Mouse (Mus musculus) cerebellum, postnatal 14 days (tissue): ENCODE data around the gene Ckm.

Source experiments
- DNase-seq, 2 experiments: peaks; one replicate each; pipeline ENCODE4 v3.0.0; 2021; ENCODE audit warnings: mixed read lengths in 2 of 2

Ckm gene

DNA sequence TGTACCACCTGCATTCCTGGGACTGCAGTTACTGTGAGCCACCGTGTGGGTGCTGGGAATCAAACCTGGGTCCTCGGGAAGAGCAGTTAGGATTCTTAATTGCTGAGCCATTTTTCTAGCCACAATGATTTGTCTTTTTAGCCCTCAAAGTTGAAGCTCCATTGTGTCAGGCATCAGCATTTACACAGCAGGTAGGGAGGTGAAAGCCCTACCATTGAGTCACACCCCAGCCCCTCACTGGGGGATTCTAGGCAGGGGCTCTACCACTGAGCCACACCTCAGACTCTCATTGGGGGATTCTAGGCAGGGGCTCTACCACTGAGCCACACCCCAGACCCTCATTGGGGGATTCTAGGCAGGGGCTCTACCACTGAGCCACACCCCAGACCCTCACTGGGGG is 31.7 kb downstream of the Ckm start:
- no peak for DNase-seq

- DNase-seq = no peak
Observed at GRCm38 (mm10) chr7:19437048-19437447, 32.5 kb downstream of the Ckm start.

DNA sequence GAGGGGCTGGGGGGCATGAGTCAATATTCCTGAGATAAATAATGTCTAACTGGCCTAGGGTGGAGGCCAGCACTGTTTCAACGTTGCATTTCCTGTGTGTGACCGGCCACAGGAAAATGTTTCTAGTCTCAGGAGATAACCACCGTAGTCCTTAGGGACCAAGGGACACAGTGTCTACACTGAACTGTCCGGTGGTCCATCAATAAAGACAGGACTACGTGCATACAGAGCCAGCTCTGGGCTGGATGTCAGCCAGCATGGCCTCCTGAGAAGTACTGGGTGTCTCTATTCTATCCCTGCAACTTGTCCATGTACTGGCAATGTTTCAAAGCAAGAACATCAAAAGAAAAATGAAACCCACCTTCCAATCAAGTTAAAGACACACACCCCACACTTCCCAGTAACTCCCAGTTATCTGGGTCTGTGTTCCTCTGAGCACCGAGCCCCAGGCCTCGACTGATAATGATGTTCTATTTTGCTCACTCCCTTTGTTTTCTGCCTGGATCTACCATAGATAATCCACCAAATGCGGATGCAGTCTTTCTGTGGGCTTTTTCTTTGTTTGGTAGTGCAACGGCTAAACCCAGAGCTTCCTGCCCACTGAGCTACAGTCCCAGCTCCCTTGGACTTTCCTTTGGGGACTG is 37.0 kb downstream of the Ckm start:
- no peak for DNase-seq

DNA sequence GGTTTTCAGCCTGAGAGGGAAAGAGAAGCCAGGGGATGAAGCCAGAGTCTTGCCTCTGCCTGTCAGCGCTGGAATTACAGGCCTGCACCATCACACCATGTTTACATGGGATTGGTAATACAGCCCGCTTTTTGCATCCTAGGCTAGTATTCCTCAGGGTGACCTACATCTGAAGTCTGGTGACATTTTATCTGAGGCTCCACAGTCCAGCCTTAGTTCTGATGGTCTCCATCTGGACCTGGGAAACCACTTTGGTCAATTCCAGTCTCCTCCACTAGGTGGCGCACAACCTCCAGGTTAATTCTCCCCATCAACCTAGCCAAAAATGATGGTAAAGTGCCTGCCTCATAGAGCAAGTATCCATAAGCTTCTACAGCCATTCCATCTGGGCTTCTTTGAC is 38.8 kb downstream of the Ckm start:
- peak; percentile 97 to 99 for DNase-seq

- no peak for DNase-seq
Observed at GRCm38 (mm10) chr7:19444801-19445200, 40.2 kb downstream of the Ckm start.

- peak; percentile 84 to 85 for DNase-seq
Observed at GRCm38 (mm10) chr7:19447689-19448088, 43.1 kb downstream of the Ckm start.

GRCm38 (mm10) chr7:19449165-19449564 is 44.6 kb downstream of the Ckm start:
- DNase-seq = peak; percentile 69 to 71

DNA sequence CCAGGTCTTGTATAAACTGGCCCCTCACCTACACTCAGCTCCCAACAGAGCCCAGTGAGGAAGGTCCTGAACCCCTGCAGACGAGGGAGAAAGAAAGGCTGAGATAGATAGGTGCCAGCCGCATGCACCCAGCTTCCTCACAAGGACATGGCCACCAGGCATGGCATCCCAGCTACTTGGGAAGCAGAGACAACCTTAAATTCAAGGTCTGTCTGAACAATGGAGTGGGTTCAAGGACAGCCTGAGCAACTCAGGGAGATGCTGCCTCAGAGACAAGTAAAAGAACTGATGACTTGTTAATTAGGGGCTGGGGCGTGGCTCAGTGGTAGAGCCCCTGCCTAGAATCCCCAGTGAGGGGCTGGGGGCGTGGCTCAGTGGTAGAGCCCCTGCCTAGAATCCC is 50.6 kb downstream of the Ckm start:
- DNase-seq = no peak

DNA sequence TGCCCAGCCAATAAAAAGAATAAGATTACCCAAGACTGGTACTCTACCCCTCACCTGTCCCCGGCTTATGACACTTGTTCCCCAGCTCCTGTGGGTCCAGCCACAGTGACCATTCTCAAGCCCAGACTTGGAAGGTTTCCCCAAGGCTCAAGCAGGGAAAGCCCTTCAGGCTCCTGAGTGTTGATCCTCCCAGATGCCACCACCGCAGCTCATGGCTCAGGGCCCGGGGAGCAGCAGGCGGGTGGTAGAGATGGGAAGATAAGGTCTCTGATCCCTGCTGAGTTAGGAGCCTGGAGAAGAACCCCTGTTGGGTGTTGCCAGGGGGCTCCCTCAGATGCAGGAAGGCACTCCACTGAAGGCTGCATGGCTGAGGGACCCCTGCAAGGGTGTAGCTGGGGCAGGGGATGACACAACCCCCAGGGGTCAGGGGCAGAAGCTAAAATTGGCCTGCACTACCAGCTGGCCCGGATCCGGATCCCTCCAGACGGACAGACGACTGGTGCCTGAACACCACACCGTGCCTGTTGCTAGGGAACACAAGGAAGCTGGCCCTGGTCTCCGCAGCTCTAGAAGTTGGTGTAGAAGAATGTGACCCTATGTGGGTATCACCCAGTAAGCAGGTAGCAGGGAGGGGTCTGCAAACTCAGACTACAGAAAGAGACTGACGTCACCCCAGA is 51.4 kb downstream of the Ckm start:
- peak; percentile 61 to 64 for DNase-seq

DNA sequence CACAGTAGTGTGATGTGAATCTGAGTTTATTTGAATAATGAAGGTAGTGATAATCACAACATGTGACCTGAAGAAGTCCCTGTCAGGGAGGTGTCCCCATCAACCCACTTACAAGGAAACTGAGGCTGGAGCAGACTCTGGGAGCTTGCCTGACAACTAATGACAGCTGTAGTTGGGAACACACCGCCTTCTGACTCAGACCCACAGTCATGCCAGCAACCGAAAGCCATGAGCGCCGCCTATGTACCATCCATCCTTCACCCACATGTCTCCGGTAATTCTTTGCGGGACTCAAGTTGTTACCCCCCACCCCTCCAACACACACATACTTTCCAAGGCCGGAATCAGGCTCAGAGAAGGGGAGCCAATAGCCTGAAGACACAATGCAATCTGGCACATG is 52.1 kb downstream of the Ckm start:
- DNase-seq = no peak

- DNase-seq = no peak
Observed at GRCm38 (mm10) chr7:19457414-19458071, 53.0 kb downstream of the Ckm start.

GRCm38 (mm10) chr7:19458072-19458486 is 53.5 kb downstream of the Ckm start:
- DNase-seq = peak; percentile 70 to 86

DNA sequence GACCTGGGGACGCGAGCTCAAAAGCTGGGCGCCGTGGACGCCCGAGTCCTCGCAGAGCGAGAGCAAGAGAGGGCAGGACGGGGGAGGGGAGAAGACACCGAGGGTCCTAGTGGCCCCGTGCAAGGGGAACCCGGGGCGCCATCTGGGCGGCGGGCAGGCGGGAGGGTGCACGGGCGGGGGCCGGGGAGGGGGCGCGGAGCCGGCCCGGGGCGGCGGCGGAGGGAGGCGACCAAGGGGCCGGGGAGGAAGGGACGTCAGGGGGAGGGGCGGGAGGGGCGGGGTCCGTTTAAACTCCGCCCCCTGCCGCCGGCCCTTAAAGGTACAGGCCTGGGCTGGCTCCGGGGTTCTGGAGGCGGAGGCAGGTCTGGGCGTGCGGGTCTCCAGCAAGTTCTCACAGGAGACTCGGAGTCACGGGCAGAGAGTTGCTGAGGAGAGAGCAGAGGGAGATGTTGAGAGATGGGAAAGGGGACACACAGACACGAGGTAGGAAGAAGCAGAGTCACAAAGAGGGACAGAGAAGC is 54.1 kb downstream of the Ckm start, which contains the start of gene Mark4:
Gene Mark4 (minus strand): TSS at position 231 of the 521 bp plus-strand sequence.
- peak; percentile 85 to 86 for DNase-seq

- DNase-seq = no peak
Observed at GRCm38 (mm10) chr7:19459144-19459870, 54.7 kb downstream of the Ckm start.

- no peak for DNase-seq
Observed at GRCm38 (mm10) chr7:19460500-19460899, 55.9 kb downstream of the Ckm start.

DNA sequence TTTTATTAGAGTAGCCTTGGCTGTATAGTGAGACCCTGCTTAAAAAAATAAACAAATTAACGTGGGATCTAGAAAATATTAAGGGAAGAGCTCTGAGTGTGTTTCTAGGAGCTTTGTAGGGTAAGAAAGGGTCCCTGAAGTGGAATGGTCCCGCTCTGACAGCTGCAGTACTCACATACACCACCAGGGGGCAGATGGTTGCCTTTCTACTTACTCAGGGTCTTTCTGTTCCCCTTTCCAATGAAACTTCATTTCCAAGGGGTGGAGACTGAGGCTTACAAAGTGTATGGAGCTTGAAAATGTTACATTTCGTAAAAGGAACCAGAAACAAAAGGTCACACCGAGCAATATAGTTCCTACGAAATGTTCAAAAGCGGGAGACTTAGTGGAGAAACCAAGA is 56.9 kb downstream of the Ckm start:
- DNase-seq = peak; percentile 87 to 91

DNA sequence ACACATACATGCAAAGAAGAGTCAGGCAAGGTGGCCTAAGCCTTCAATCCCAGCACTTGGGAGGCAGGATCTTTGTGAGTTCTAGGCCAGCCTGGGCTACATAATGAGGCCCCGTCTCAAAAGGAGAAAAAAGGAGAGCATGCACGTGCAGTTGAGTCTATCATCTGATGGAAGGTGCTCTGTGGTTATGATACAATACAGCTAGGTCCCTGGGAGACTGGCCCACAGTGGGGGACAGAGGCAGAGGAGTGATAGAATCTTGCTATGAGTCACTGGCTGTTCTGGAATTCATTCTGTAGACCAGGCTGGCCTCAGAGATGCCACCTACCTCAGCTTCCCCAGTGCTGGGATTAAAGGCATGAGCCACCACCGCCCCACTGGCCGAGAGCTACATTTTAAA is 57.9 kb downstream of the Ckm start:
- no peak for DNase-seq

DNA sequence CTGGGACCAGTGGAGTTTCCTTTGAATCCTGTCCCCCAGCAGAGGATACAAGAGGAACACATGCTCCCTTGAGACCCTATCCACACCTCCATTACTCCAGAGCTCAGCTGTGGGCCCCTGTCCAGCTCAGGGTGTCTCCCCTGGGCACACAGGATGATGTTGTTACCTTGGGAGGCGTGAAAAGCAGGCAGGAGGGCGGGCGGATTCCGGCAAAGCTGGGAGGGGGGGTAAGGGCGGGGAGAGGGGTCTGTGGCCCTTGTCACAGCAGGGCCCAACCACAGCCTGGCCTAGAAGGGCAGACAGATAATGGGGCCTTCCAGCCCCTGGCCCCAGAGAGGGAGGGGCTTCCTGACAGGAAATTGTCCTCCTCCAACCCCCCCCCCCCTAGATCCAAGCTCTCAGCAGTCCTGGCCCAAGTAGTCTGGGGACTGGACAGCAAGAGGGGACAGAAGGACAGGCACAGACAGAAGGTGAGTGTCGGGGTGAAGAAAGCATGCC is 58.4 kb downstream of the Ckm start, which contains the start of gene Exoc3l2:
Gene Exoc3l2 (plus strand): TSS at position 448 of the 498 bp plus-strand sequence.
- DNase-seq = no peak

DNA sequence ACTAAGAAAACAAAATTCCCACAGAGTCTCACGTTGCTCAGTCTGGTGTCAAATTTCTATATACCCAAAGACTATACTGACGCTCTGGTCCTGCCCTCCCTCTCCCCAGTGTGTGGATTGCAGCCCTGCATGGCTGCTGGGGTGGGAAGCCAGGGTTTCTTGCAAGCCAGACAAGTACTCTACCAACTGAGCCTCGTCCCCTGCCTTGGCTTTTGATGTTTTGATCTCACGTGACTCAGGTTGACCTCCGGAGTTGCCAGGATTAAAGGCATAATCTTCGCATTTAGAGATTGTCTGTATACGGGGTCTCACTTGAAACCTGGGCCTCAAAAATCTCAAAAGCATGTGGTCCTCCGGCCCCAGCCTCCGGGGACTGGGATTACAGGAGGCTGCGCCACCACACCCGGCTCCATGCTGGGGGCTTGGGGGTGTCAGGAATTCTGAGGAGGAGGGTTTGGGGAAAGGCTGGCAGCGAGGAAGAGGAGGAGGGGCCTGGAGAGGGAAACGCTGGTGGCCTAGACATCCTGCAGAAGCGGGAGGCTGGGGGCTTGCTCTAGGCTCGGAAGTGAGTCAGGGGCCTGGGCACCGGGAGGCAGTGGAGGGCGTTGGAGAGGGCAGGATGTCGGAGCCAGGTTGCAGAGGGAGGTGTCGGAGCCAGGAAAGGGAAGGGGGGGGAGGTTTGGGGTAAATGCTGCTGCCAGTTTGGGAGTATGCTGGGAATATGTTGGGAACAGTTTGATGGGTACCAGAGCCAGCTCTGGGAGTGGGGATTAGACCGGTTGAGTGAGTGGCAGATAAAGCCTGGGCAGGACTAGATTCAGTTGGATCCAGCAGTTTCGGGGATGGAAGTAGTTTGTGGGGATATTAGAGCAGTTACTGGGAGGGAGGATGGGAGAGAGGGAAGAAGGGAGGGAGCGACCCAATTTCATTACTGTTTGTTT is 60.1 kb downstream of the Ckm start:
- no peak for DNase-seq

DNA sequence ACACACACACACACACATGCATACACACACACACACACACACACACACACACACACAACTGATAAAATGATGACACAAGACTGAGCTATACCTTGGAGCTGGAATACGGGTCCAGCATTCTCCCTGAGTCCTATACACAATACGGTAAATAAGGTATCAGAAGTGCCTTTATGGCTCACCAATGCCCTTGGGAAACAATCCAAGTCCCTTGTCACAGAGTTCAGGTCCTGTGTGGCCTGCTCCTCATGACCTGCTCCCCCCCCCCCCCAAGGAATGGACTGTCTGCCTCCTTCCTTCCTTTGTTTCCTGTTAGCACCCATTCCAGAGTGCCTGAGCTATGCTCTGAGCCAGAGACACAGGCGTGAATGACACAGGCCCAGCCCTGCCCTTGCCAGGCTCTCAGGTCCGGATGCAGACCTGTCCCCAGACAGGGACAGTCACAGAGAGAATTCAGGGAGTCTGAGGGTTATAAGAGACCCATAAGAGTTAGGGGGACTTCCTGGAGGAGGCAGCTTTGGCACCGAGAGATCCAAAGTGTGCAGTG is 62.1 kb downstream of the Ckm start:
- DNase-seq = no peak

GRCm38 (mm10) chr7:19467638-19468037 is 63.1 kb downstream of the Ckm start:
- DNase-seq = no peak
